Mouse (Mus musculus) brown adipose tissue, adult 24 weeks (tissue): ENCODE data around the gene Ripk1. TPM values are rescaled to one million over a fixed set of nuclear protein-coding genes. Genes with fewer than 3 reads are reported as not detected.
A peak's percentile ranks its signal among the peaks of the same experiment; 100 is the strongest.

ENCODE experiments used
- H3K27ac ChIP-seq: fragments of 200-500 bp; replicated peaks from 2 replicates; pipeline ENCODE4 v1.5.1; 2012; ENCODE audit warnings: low read depth, mild to moderate bottlenecking, low read length
- H3K4me1 ChIP-seq: fragments of 200-500 bp; 2 replicates; pipeline ENCODE4 v1.6.1; 2012; ENCODE audit warnings: low read length, mixed read lengths; ENCODE audit not compliant: control insufficient read depth, insufficient read depth, insufficient read length
- H3K4me3 ChIP-seq: fragments of 200-500 bp; 2 replicates; pipeline ENCODE4 v1.5.1; 2012; ENCODE audit warnings: low read depth, mild to moderate bottlenecking, low read length, moderate library complexity; ENCODE audit not compliant: insufficient read depth
- polyA plus RNA-seq: library from polyadenylated mRNA; stranded (reverse); fragments of >200 nt; gene quantifications from 2 replicates; pipeline ENCODE4 v1.2.4, GENCODE M21; 2012; ENCODE audit not compliant: missing spikeins, insufficient read depth, insufficient read length

The Ripk1 gene
- polyA plus RNA-seq, 1 experiment: 7.0 TPM

GRCm38 (mm10) chr13:34018521-34018920 is 16.4 kb downstream of the Ripk1 start:
- no peaks in the 10 kb centered on the region for H3K4me1 ChIP-seq
- H3K4me3 ChIP-seq: no peak overlapping the region

GRCm38 (mm10) chr13:34021998-34022397 is 19.8 kb downstream of the Ripk1 start:
- no peaks in the 10 kb centered on the region for H3K4me1 ChIP-seq
- no peak overlapping the region for H3K4me3 ChIP-seq
- H3K27ac ChIP-seq: no peak overlapping the region

More at GRCm38 (mm10) chr13:34018521-34018920, 16.4 kb downstream of the Ripk1 start:
- H3K27ac ChIP-seq: no peak overlapping the region

GRCm38 (mm10) chr13:34032041-34032440 is 29.9 kb downstream of the Ripk1 start:
- Histone ChIP-seq H3K4me1 (peaks cover under 1% of the 10 kb centered on the region; the same call in 1 of the 2 replicates), H3K27ac (no peak overlapping the region), H3K4me3 (no peak overlapping the region)

- Histone ChIP-seq H3K4me1 (peaks cover 7% of the 10 kb centered on the region; the same call in 1 of the 2 replicates), H3K27ac (no peak overlapping the region), H3K4me3 (no peak overlapping the region)
Observed at GRCm38 (mm10) chr13:34035424-34035823, 33.3 kb downstream of the Ripk1 start.

- Histone ChIP-seq H3K27ac (no peak overlapping the region), H3K4me3 (no peak overlapping the region), H3K4me1 (peaks cover 7% of the 10 kb centered on the region; the same call in 1 of the 2 replicates)
Observed at GRCm38 (mm10) chr13:34036726-34037125, 34.6 kb downstream of the Ripk1 start.

- Histone ChIP-seq H3K4me1 (peaks cover 7% of the 10 kb centered on the region; the same call in 1 of the 2 replicates), H3K4me3 (peak within 1 kb of the TSS; percentile 87), H3K27ac (peak within 1 kb of the TSS; percentile 72)
Observed at GRCm38 (mm10) chr13:34037172-34038055, 35.3 kb downstream of the Ripk1 start, which contains the start of gene Bphl. Gene Bphl, plus strand, starts transcription at chr13:34037597.

- Histone ChIP-seq H3K4me3 (peak overlapping the region; percentile 87), H3K27ac (no peak overlapping the region), H3K4me1 (peaks cover 7% of the 10 kb centered on the region; the same call in 1 of the 2 replicates)
Observed at GRCm38 (mm10) chr13:34038056-34038432, 35.9 kb downstream of the Ripk1 start.

- no peak overlapping the region for H3K4me3 ChIP-seq
- H3K27ac ChIP-seq: no peak overlapping the region
Observed at GRCm38 (mm10) chr13:34038901-34039341, 36.8 kb downstream of the Ripk1 start.

GRCm38 (mm10) chr13:34040091-34040490 is 37.9 kb downstream of the Ripk1 start:
- Histone ChIP-seq H3K4me1 (peaks cover 7% of the 10 kb centered on the region; the same call in 1 of the 2 replicates), H3K27ac (no peak overlapping the region), H3K4me3 (no peak overlapping the region)

More at GRCm38 (mm10) chr13:34038901-34039341, 36.8 kb downstream of the Ripk1 start:
- peaks cover 7% of the 10 kb centered on the region; the same call in 1 of the 2 replicates for H3K4me1 ChIP-seq

- peaks cover under 1% of the 10 kb centered on the region; the same call in 1 of the 2 replicates for H3K4me1 ChIP-seq
Observed at GRCm38 (mm10) chr13:34043716-34044393, 41.7 kb downstream of the Ripk1 start.

GRCm38 (mm10) chr13:34045511-34046249 is 43.5 kb downstream of the Ripk1 start:
- Histone ChIP-seq H3K4me1 (no peaks in the 10 kb centered on the region), H3K4me3 (no peak overlapping the region), H3K27ac (no peak overlapping the region)

More at GRCm38 (mm10) chr13:34043716-34044393, 41.7 kb downstream of the Ripk1 start:
- no peak overlapping the region for H3K27ac ChIP-seq
- no peak overlapping the region for H3K4me3 ChIP-seq

GRCm38 (mm10) chr13:34046421-34047012 is 44.4 kb downstream of the Ripk1 start:
- no peaks in the 10 kb centered on the region for H3K4me1 ChIP-seq
- H3K4me3 ChIP-seq: no peak overlapping the region
- no peak overlapping the region for H3K27ac ChIP-seq

GRCm38 (mm10) chr13:34047526-34047925 is 45.4 kb downstream of the Ripk1 start:
- Histone ChIP-seq H3K27ac (no peak overlapping the region), H3K4me3 (no peak overlapping the region), H3K4me1 (no peaks in the 10 kb centered on the region)

- Histone ChIP-seq H3K27ac (peak overlapping the region; percentile 55; the same call in 1 of the 2 replicates), H3K4me1 (no peaks in the 10 kb centered on the region), H3K4me3 (peak overlapping the region; percentile 39; the same call in 1 of the 2 replicates)
Observed at GRCm38 (mm10) chr13:34050479-34050878, 48.3 kb downstream of the Ripk1 start.
